Mouse (Mus musculus) hindbrain, postnatal 0 days (tissue): ENCODE data around the gene 9130204L05Rik. TPM values are rescaled to one million over a fixed set of nuclear protein-coding genes. Genes with fewer than 3 reads are reported as not detected.

Source experiments
- ATAC-seq: fragments of 200-750 bp; cut with Nextera tagmentation; 2 replicates; pipeline ENCODE4 v1.8.0; 2017; ENCODE audit warnings: mild to moderate bottlenecking, moderate TSS enrichment, moderate library complexity
- DNase-seq: peaks from one replicate; pipeline ENCODE4 v3.0.0-alpha.2; 2015; ENCODE audit warnings: low spot score
- H3K27ac ChIP-seq: fragments of 300-500 bp; sonication (generic); 2 replicates; pipeline ENCODE4 v1.5.1; 2014; ENCODE audit warnings: mild to moderate bottlenecking
- H3K27me3 ChIP-seq: fragments of 300-500 bp; sonication (generic); 2 replicates; pipeline ENCODE4 v1.6.1; 2014; ENCODE audit warnings: low read length, mixed read lengths; ENCODE audit not compliant: insufficient read depth
- H3K36me3 ChIP-seq: fragments of 300-500 bp; sonication (generic); 2 replicates; pipeline ENCODE4 v1.6.1; 2014; ENCODE audit warnings: low read length, mixed read lengths; ENCODE audit not compliant: insufficient read depth
- H3K4me1 ChIP-seq: fragments of 300-500 bp; sonication (generic); 2 replicates; pipeline ENCODE4 v1.6.1; 2014; ENCODE audit warnings: antibody characterized with exemption, low read length, mixed read lengths; ENCODE audit not compliant: insufficient read depth
- H3K4me2 ChIP-seq: fragments of 300-500 bp; sonication (generic); 2 replicates; pipeline ENCODE4 v1.6.1; 2014; ENCODE audit warnings: low read depth, mild to moderate bottlenecking, low read length, moderate library complexity, mixed read lengths
- H3K4me3 ChIP-seq: fragments of 300-500 bp; sonication (generic); 2 replicates; pipeline ENCODE4 v1.5.1; 2014; ENCODE audit warnings: low read length
- H3K9ac ChIP-seq: fragments of 300-500 bp; sonication (generic); replicated peaks from 2 replicates; pipeline ENCODE4 v1.6.1; 2014; ENCODE audit warnings: mild to moderate bottlenecking, low read length, moderate library complexity, mixed read lengths
- H3K9me3 ChIP-seq: fragments of 300-500 bp; sonication (generic); 2 replicates; pipeline ENCODE4 v1.6.1; 2016; ENCODE audit warnings: low read length, mixed read lengths
- CTCF ChIP-seq: IDR thresholded peaks from 2 replicates; pipeline ENCODE4 v1.5.1; 2016; ENCODE audit warnings: antibody characterized with exemption, control low read depth, low read depth
- WGBS: fragments of 180-500 bp; shearing (Covaris S2); extraction: QIAGEN DNeasy Blood & Tissue Kit; methylation state at CpG from one replicate; pipeline ENCODE4 v1.1.7; 2014; 5-methylcytosine and 5-hydroxymethylcytosine counted together
- polyA plus RNA-seq: library from polyadenylated mRNA; unstranded; fragments of >200 nt; fragmentation: Nextera tagmentation; extraction: Ambion mirVana; gene quantifications from 2 replicates; pipeline ENCODE4 v1.2.1, GENCODE M21; 2015
- total RNA-seq: library from RNA; depleted of rRNA; stranded (reverse); fragments of >200 nt; gene quantifications from 2 replicates; pipeline ENCODE4 v1.2.3, GENCODE M21; 2014; rRNA removed

Gene 9130204L05Rik
- total RNA-seq (not detected in 2 replicates), polyA plus RNA-seq (not detected in 2 replicates)

- Histone ChIP-seq H3K36me3 (no peaks in the 10 kb centered on the region), H3K27ac (no peak within 1 kb of the TSS), H3K4me2 (no peak within 1 kb of the TSS), H3K4me1 (no peaks in the 10 kb centered on the region), H3K9me3 (peaks cover 3% of the 10 kb centered on the region; the same call in 1 of the 2 replicates), H3K4me3 (no peak within 1 kb of the TSS), H3K27me3 (no peaks in the 10 kb centered on the region), H3K9ac (no peak within 1 kb of the TSS)
- ATAC-seq (no peak), DNase-seq (no peak)
- 64% methylated on average over 2 of the region's 2 CpGs for WGBS
- no peak for TF ChIP-seq CTCF
Measured at GRCm38 (mm10) chr3:91090703-91091102, at the start of gene 9130204L05Rik. 9130204L05Rik (minus strand) TSS chr3:91090803.

GRCm38 (mm10) chr3:91108696-91109095, 18.1 kb upstream of the 9130204L05Rik start:
- H3K36me3 ChIP-seq: no peaks in the 10 kb centered on the region
- H3K27ac ChIP-seq: no peak overlapping the region
- H3K4me3 ChIP-seq: no peak overlapping the region
- H3K9me3 ChIP-seq: no peaks in the 10 kb centered on the region
- no peak overlapping the region for H3K4me2 ChIP-seq
- DNase-seq (no peak), ATAC-seq (no peak)
- TF ChIP-seq CTCF: no peak
- no peaks in the 10 kb centered on the region for H3K4me1 ChIP-seq
- H3K27me3 ChIP-seq: no peaks in the 10 kb centered on the region
- no peak overlapping the region for H3K9ac ChIP-seq

- TF ChIP-seq CTCF: no peak
- H3K9ac ChIP-seq: no peak overlapping the region
- H3K9me3 ChIP-seq: peaks cover 3% of the 10 kb centered on the region
- H3K4me3 ChIP-seq: no peak overlapping the region
- no peak overlapping the region for H3K4me2 ChIP-seq
- H3K27ac ChIP-seq: no peak overlapping the region
- H3K27me3 ChIP-seq: no peaks in the 10 kb centered on the region
- ATAC-seq: no peak
- no peak for DNase-seq
- no peaks in the 10 kb centered on the region for H3K4me1 ChIP-seq
- WGBS: 11% methylated on average over 1 of the region's 1 CpGs
- no peaks in the 10 kb centered on the region for H3K36me3 ChIP-seq
Measured at GRCm38 (mm10) chr3:91059211-91059610, 31.4 kb downstream of the 9130204L05Rik start.

- no peak overlapping the region for H3K27ac ChIP-seq
- TF ChIP-seq CTCF: no peak
- DNase-seq: no peak
- H3K4me3 ChIP-seq: no peak overlapping the region
- WGBS: 8% methylated on average over 1 of the region's 1 CpGs
- H3K9me3 ChIP-seq: peaks cover 7% of the 10 kb centered on the region
- ATAC-seq: no peak
- H3K4me1 ChIP-seq: no peaks in the 10 kb centered on the region
- no peaks in the 10 kb centered on the region for H3K27me3 ChIP-seq
- H3K4me2 ChIP-seq: no peak overlapping the region
- H3K9ac ChIP-seq: no peak overlapping the region
- no peaks in the 10 kb centered on the region for H3K36me3 ChIP-seq
Measured at GRCm38 (mm10) chr3:91052654-91053053, 37.9 kb downstream of the 9130204L05Rik start.
